Mouse (Mus musculus) limb, embryonic 14.5 days (tissue): ENCODE results near the gene Cpne2. TPM values are rescaled to one million over a fixed set of nuclear protein-coding genes. Genes with fewer than 3 reads are reported as not detected.

Experiments used
- ATAC-seq: fragments of 200-750 bp; cut with Nextera tagmentation; 2 replicates; pipeline ENCODE4 v1.8.0; 2017; ENCODE audit warnings: low read depth, moderate number of reproducible peaks, moderate TSS enrichment; ENCODE audit not compliant: low FRiP score
- DNase-seq: peaks from one replicate; pipeline ENCODE4 v3.0.0-alpha.2; 2015; ENCODE audit warnings: low spot score
- H3K27ac ChIP-seq: fragments of 300-500 bp; sonication (generic); replicated peaks from 2 replicates; pipeline ENCODE4 v1.5.1; 2014; ENCODE audit warnings: low read depth, mild to moderate bottlenecking, low read length, moderate library complexity, mixed read lengths
- H3K27me3 ChIP-seq: fragments of 300-500 bp; sonication (generic); 2 replicates; pipeline ENCODE4 v1.6.1; 2014; ENCODE audit warnings: low read length, mixed read lengths; ENCODE audit not compliant: control insufficient read depth, insufficient read depth
- H3K36me3 ChIP-seq: fragments of 300-500 bp; sonication (generic); 2 replicates; pipeline ENCODE4 v1.6.1; 2014; ENCODE audit warnings: mild to moderate bottlenecking, low read length, moderate library complexity, mixed read lengths; ENCODE audit not compliant: control insufficient read depth, insufficient read depth
- H3K4me1 ChIP-seq: fragments of 300-500 bp; sonication (generic); 2 replicates; pipeline ENCODE4 v1.6.1; 2014; ENCODE audit warnings: antibody characterized with exemption, low read length, mixed read lengths; ENCODE audit not compliant: control insufficient read depth, insufficient read depth
- H3K4me2 ChIP-seq: fragments of 300-500 bp; sonication (generic); replicated peaks from 2 replicates; pipeline ENCODE4 v1.6.1; 2014; ENCODE audit warnings: low read depth, mild to moderate bottlenecking, low read length, moderate library complexity; ENCODE audit not compliant: severe bottlenecking
- H3K4me3 ChIP-seq: fragments of 300-500 bp; sonication (generic); replicated peaks from 2 replicates; pipeline ENCODE4 v1.5.1; 2014; ENCODE audit warnings: low read length
- H3K9ac ChIP-seq: fragments of 300-500 bp; sonication (generic); 2 replicates; pipeline ENCODE4 v1.6.1; 2014; ENCODE audit warnings: mild to moderate bottlenecking, low read depth, low read length, moderate library complexity; ENCODE audit not compliant: severe bottlenecking
- H3K9me3 ChIP-seq: fragments of 300-500 bp; sonication (generic); 2 replicates; pipeline ENCODE4 v1.6.1; 2016; ENCODE audit warnings: low read length; ENCODE audit not compliant: control insufficient read depth
- POLR2A ChIP-seq: fragments of 200-500 bp; IDR thresholded peaks from 2 replicates; pipeline ENCODE4 v1.8.0; 2012; ENCODE audit warnings: inconsistent platforms, mild to moderate bottlenecking, moderate library complexity, borderline replicate concordance; ENCODE audit not compliant: insufficient read depth, insufficient read length; ENCODE audit errors: extremely low read depth
- WGBS: fragments of 180-500 bp; shearing (Covaris S2); extraction: QIAGEN DNeasy Blood & Tissue Kit; methylation state at CpG from one replicate; pipeline ENCODE4 v1.1.7; 2014; 5-methylcytosine and 5-hydroxymethylcytosine counted together
- polyA plus RNA-seq, 2 experiments: library from polyadenylated mRNA; depleted of rRNA in 1 of 2; stranded (reverse) in 1 of 2; unstranded in 1 of 2; fragments of >200 nt; fragmentation: Nextera tagmentation in 1 of 2; extraction: Ambion mirVana in 1 of 2; gene quantifications; 2 replicates each; pipeline versions ENCODE4 v1.2.1 to v1.2.3; 2012 to 2014

The Cpne2 gene
- polyA plus RNA-seq, 2 experiments = 12.1 to 24.7 TPM

DNA sequence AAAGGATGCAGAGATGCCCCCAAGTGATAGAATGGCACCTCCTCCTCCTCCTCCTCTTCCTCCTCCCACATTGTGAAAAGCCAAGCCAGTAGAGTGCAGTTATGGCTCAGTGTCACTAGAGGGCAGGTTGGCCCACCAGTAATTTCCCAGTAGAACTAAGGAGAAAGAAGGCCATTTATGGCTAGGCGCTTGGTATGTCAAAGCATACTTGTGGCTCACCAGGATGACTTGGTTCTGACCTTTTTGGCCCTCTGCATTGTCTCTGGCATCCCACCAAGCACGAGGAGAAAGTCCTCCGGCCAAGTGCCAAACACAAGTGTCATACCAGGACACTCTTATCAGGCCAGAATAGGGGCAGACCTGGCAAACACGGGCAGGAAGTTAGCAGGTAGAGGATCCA is 4.5 kb upstream of the Cpne2 start:
- ATAC-seq = no peak
- no peak for TF ChIP-seq POLR2A
- H3K9me3 ChIP-seq = no peaks in the 10 kb centered on the region
- H3K27me3 ChIP-seq = peaks cover 12% of the 10 kb centered on the region; the same call in 1 of the 2 replicates
- H3K9ac ChIP-seq = no peak overlapping the region
- no peaks in the 10 kb centered on the region for H3K36me3 ChIP-seq
- H3K27ac ChIP-seq = no peak overlapping the region
- no peak overlapping the region for H3K4me3 ChIP-seq
- WGBS = 47% methylated on average over 4 of the region's 4 CpGs
- DNase-seq = peak; percentile 31
- 0 out of 2 replicates have a peak, but pooled peaks cover 3% of the 10 kb centered on the region for H3K4me1 ChIP-seq
- H3K4me2 ChIP-seq = no peak overlapping the region

DNA sequence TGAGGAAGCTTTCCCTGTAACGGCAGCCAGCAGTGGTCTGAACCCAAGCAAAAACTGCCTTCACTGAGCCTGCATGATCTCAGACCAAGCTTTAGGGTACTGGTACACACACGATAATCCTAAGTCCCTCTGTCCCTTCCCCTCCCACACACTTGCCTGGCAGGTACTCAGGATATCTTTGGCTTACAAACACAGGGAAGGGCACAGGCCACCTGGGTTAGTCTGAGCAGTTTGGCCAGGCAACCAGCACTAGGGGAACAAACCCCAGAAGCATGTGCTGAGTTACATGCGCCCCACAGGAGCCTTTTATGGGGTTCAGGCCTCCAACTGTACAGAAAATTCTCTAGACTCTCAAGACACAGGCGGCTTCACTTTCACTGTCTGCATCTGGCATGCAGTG is 2.9 kb upstream of the Cpne2 start:
- no peaks in the 10 kb centered on the region for H3K9me3 ChIP-seq
- 0 out of 2 replicates have a peak, but pooled peaks cover 3% of the 10 kb centered on the region for H3K4me1 ChIP-seq
- no peak overlapping the region for H3K4me3 ChIP-seq
- H3K27me3 ChIP-seq = peaks cover 25% of the 10 kb centered on the region
- no peak overlapping the region for H3K9ac ChIP-seq
- DNase-seq (no peak), ATAC-seq (no peak)
- H3K27ac ChIP-seq = no peak overlapping the region
- no peaks in the 10 kb centered on the region for H3K36me3 ChIP-seq
- no peak overlapping the region for H3K4me2 ChIP-seq
- WGBS = 56% methylated on average over 4 of the region's 4 CpGs
- TF ChIP-seq POLR2A = no peak

DNA sequence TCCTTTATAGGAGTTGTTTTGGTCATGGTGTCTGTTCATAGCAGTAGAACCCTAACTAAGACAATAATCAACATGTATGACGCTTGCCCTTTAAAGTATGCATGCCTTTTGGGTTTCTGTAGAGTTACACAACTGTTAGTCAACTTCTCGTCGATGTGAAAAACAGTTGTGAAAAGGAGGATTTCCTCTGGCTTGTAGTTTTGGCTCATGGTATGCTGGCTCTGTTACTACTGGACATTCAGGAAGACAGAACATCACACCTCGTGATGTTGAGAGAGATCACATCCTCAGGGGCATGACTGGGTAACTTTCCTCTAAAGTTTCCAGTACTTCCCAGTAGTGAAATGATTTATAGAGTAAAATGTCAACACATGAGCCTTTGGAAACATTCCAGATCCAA is 2.1 kb upstream of the Cpne2 start:
- H3K27ac ChIP-seq = no peak overlapping the region

DNA sequence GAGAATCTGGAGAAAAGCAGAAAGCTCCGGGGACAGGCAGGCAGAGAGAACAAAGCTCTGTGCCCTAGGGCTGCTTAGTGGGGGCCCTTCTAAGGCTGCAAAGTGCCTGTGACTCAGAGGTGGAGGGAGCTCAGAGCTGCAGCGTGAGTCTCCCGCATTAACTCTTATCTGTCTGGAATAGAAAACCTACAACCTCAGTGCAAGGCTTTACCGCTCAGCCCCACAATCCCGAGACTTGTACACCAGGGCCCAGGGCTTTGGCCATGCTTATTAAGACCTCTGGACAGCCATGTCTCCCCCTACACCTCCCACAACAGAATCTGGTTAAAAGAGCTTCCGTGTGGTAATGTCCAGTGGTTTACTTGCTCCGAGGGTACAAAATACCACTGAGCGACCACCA is 790 bp upstream of the Cpne2 start:
- H3K27me3 ChIP-seq = peaks cover 28% of the 10 kb centered on the region
- DNase-seq (no peak), ATAC-seq (no peak)
- TF ChIP-seq POLR2A = no peak
- 4% methylated on average over 8 of the region's 8 CpGs for WGBS
- no peaks in the 10 kb centered on the region for H3K36me3 ChIP-seq
- peak overlapping the region; percentile 70; the same call in 1 of the 2 replicates for H3K4me3 ChIP-seq
- H3K4me1 ChIP-seq = 0 out of 2 replicates have a peak, but pooled peaks cover 3% of the 10 kb centered on the region
- H3K27ac ChIP-seq = no peak overlapping the region
- peak overlapping the region; percentile 96 for H3K4me2 ChIP-seq
- no peaks in the 10 kb centered on the region for H3K9me3 ChIP-seq
- no peak overlapping the region for H3K9ac ChIP-seq

More for the DNA sequence above, 2.1 kb upstream of the Cpne2 start:
- Histone ChIP-seq H3K9ac (no peak overlapping the region), H3K4me3 (no peak overlapping the region), H3K27me3 (peaks cover 28% of the 10 kb centered on the region), H3K4me1 (0 out of 2 replicates have a peak, but pooled peaks cover 3% of the 10 kb centered on the region), H3K4me2 (no peak overlapping the region), H3K9me3 (no peaks in the 10 kb centered on the region), H3K36me3 (no peaks in the 10 kb centered on the region)
- 83% methylated on average over 4 of the region's 4 CpGs for WGBS
- TF ChIP-seq POLR2A = no peak
- DNase-seq (no peak), ATAC-seq (no peak)

DNA sequence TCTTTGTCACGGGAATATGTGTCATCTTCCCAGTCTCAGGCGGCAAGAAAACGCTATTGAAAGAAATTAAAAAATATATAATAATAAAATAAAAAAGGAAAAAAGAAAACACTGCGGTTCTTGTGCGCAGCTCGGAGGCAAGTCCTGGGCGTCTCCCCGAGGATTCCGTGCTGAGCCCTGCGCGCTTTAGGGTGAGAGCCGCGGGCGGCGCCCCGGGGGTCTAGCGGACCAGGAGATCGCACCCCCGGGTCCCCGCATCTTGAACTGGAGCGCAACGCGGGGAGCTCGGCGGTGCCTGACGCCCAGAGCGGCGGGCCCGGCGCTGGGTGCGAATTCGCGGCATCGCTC is 291 bp upstream of the Cpne2 start:
- H3K27me3 ChIP-seq = peaks cover 28% of the 10 kb centered on the region
- no peak for TF ChIP-seq POLR2A
- H3K4me3 ChIP-seq = peak overlapping the region; percentile 70
- H3K4me2 ChIP-seq = peak overlapping the region; percentile 96
- ATAC-seq = 0 out of 2 replicates have a peak, but pooled peaks have one; percentile 7
- H3K4me1 ChIP-seq = 0 out of 2 replicates have a peak, but pooled peaks cover 3% of the 10 kb centered on the region
- H3K9ac ChIP-seq = peak overlapping the region; percentile 73
- DNase-seq = no peak
- H3K27ac ChIP-seq = no peak overlapping the region
- no peaks in the 10 kb centered on the region for H3K9me3 ChIP-seq
- under 1% methylated on average over 28 of the region's 34 CpGs for WGBS
- no peaks in the 10 kb centered on the region for H3K36me3 ChIP-seq

DNA sequence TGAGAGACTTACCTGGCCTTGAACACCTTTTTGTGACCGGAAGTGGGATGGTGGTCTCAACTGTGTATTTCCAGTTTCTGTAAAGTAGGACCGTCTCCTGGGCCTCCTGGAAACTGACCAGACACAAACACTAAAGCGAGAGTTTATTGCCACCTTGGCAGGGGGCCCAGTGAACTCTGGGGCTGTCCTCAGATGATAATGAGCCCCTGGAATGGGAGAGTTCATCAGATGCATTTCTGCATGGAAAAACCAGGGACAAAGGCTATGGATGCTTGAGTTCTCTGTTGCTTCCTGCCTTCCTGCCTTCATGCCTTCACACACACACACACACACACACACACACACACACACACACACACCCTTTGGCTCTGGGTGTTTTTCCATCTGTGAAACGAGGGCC is 1.8 kb downstream of the Cpne2 start:
- WGBS = 18% methylated on average over 4 of the region's 4 CpGs

More for the DNA sequence above, 1.8 kb downstream of the Cpne2 start:
- H3K4me1 ChIP-seq = 0 out of 2 replicates have a peak, but pooled peaks cover 3% of the 10 kb centered on the region
- ATAC-seq (no peak), DNase-seq (no peak)
- H3K27me3 ChIP-seq = peaks cover 28% of the 10 kb centered on the region
- H3K27ac ChIP-seq = no peak overlapping the region
- H3K4me2 ChIP-seq = no peak overlapping the region
- no peaks in the 10 kb centered on the region for H3K36me3 ChIP-seq
- H3K9me3 ChIP-seq = no peaks in the 10 kb centered on the region
- H3K4me3 ChIP-seq = no peak overlapping the region
- no peak for TF ChIP-seq POLR2A
- no peak overlapping the region for H3K9ac ChIP-seq
